Mouse (Mus musculus) small intestine, adult 2 months (tissue): ENCODE measurements around the gene Vmn2r111.
"Not testable (repeated sequence)": the region's sequence is repeated elsewhere in the genome, so short reads cannot be mapped to it uniquely, and the experiment has no call there.

Source experiments
- CTCF ChIP-seq: fragments of 200-500 bp; IDR thresholded peaks from 2 replicates; pipeline ENCODE4 v1.5.1; 2012; ENCODE audit warnings: low read depth, mild to moderate bottlenecking, control low read depth, inconsistent platforms, low read length, moderate library complexity, mixed read lengths; ENCODE audit not compliant: insufficient replicate concordance, insufficient read length; ENCODE audit errors: extremely low read depth
- POLR2A ChIP-seq: fragments of 200-500 bp; IDR thresholded peaks from 2 replicates; pipeline ENCODE4 v1.6.1; 2012; ENCODE audit warnings: low read depth, mild to moderate bottlenecking, control low read depth, inconsistent platforms, low read length, moderate library complexity

- not testable (repeated sequence) for TF ChIP-seq POLR2A, CTCF
Measured at GRCm38 (mm10) chr17:22600651-22601050, 27.4 kb upstream of the Vmn2r111 start, which contains the start of gene Vmn2r112.
